Mouse (Mus musculus) spleen, embryonic (tissue): ENCODE measurements around the gene Csrnp3.
"Not testable (repeated sequence)": the region's sequence is repeated elsewhere in the genome, so short reads cannot be mapped to it uniquely, and the experiment has no call there.

ENCODE experiments used
- CTCF ChIA-PET: fragments of 350-600 bp; sonication (Branson Sonifier 250); formaldehyde crosslinking; loops from one replicate; lab custom pipeline; 2022; lab: Charles Lee

The Csrnp3 gene

GRCm38 (mm10) chr2:65845551-65845950, at the start of gene Csrnp3:
TSS of gene Csrnp3 (plus strand) at chr2:65845767.
- CTCF ChIA-PET = no interaction called here

- CTCF ChIA-PET = interaction anchor here (0.6 kb wide), 1 partner anchor 37 kb away, joined by 5 read pairs; no protein-coding TSS in a partner anchor
Observed at GRCm38 (mm10) chr2:65801054-65801709, 44.4 kb upstream of the Csrnp3 start.

GRCm38 (mm10) chr2:65806556-65806955, 39.0 kb upstream of the Csrnp3 start:
- CTCF ChIA-PET = no interaction called here

GRCm38 (mm10) chr2:65811203-65811602, 34.4 kb upstream of the Csrnp3 start:
- CTCF ChIA-PET = not testable (repeated sequence)

GRCm38 (mm10) chr2:65818080-65818796, 27.3 kb upstream of the Csrnp3 start:
- CTCF ChIA-PET = no interaction called here

GRCm38 (mm10) chr2:65820114-65820769, 25.3 kb upstream of the Csrnp3 start:
- CTCF ChIA-PET = interaction anchor here (0.7 kb wide), 1 partner anchor 78 kb away, joined by 3 read pairs; no protein-coding TSS in a partner anchor

- CTCF ChIA-PET = no interaction called here
Observed at GRCm38 (mm10) chr2:65826314-65826713, 19.3 kb upstream of the Csrnp3 start.

GRCm38 (mm10) chr2:65826801-65827200, 18.8 kb upstream of the Csrnp3 start:
- CTCF ChIA-PET = no interaction called here

- CTCF ChIA-PET = interaction anchor here (0.5 kb wide), 1 partner anchor 1222 kb away, joined by 3 read pairs; no protein-coding TSS in a partner anchor
Observed at GRCm38 (mm10) chr2:65828699-65829098, 16.9 kb upstream of the Csrnp3 start.

- CTCF ChIA-PET = no interaction called here
Observed at GRCm38 (mm10) chr2:65832738-65833395, 12.7 kb upstream of the Csrnp3 start.

- CTCF ChIA-PET = no interaction called here
Observed at GRCm38 (mm10) chr2:65833421-65833820, 12.1 kb upstream of the Csrnp3 start.

- CTCF ChIA-PET = no interaction called here
Observed at GRCm38 (mm10) chr2:65841606-65842005, 4.0 kb upstream of the Csrnp3 start.

- CTCF ChIA-PET = no interaction called here
Observed at GRCm38 (mm10) chr2:65842356-65842755, 3.2 kb upstream of the Csrnp3 start.

- CTCF ChIA-PET = no interaction called here
Observed at GRCm38 (mm10) chr2:65846000-65846755, 611 bp downstream of the Csrnp3 start.

- CTCF ChIA-PET = no interaction called here
Observed at GRCm38 (mm10) chr2:65847463-65848110, 2.0 kb downstream of the Csrnp3 start.

- CTCF ChIA-PET = interaction anchor here (0.5 kb wide), 1 partner anchor 17 kb away, joined by 3 read pairs; no protein-coding TSS in a partner anchor
Observed at GRCm38 (mm10) chr2:65848706-65849105, 3.1 kb downstream of the Csrnp3 start.

GRCm38 (mm10) chr2:65850282-65850681, 4.7 kb downstream of the Csrnp3 start:
- CTCF ChIA-PET = not testable (repeated sequence)

- CTCF ChIA-PET = no interaction called here
Observed at GRCm38 (mm10) chr2:65856791-65857190, 11.2 kb downstream of the Csrnp3 start.

- CTCF ChIA-PET = no interaction called here
Observed at GRCm38 (mm10) chr2:65859767-65860727, 14.5 kb downstream of the Csrnp3 start.
